In genomic region chr14:71597859-71598258, GRCm38 (mm10) we compare ENCODE assay signal across 10 mouse cellular contexts.
"Had no signal": no experiment of that assay in that cellular context is flagged by ENCODE, and none has a peak within 500 bp of the region (broad histone marks: within the 10 kb centered on the region; RNA-seq: fewer than 3 reads in every experiment).

No protein-coding gene starts in this region.

- H3K36me3 ChIP-seq: limb, embryonic 13.5 days; midbrain, embryonic 13.5 days had no signal

- H3K27ac ChIP-seq: limb, embryonic 13.5 days; liver, embryonic 14.5 days; midbrain, embryonic 13.5 days had no signal

- H3K4me1 ChIP-seq: limb, embryonic 13.5 days; midbrain, embryonic 13.5 days had no signal

- H3K4me3 ChIP-seq: limb, embryonic 13.5 days; midbrain, embryonic 13.5 days had no signal

- H3K4me2 ChIP-seq: limb, embryonic 13.5 days; midbrain, embryonic 13.5 days had no signal

- H3K9ac ChIP-seq: limb, embryonic 13.5 days; liver, embryonic 14.5 days; midbrain, embryonic 13.5 days had no signal

- DNase-seq: left cerebral cortex, postnatal 4 days; lung, adult 18-20 months; right cerebral cortex, adult 18-20 months; right cerebral cortex, postnatal 25 days; thymus, postnatal 36 days had no signal

- H3K27me3 ChIP-seq: limb, embryonic 13.5 days; midbrain, embryonic 13.5 days had no signal

- ATAC-seq: inflammation-experienced regulatory T-cells, adult 6 months; intestine, postnatal 0 days; midbrain, embryonic 13.5 days had no signal

- H3K9me3 ChIP-seq: limb, embryonic 13.5 days; midbrain, embryonic 13.5 days had no signal
